Mouse (Mus musculus): Measurements from ENCODE around the gene Slc22a1.

DNA sequence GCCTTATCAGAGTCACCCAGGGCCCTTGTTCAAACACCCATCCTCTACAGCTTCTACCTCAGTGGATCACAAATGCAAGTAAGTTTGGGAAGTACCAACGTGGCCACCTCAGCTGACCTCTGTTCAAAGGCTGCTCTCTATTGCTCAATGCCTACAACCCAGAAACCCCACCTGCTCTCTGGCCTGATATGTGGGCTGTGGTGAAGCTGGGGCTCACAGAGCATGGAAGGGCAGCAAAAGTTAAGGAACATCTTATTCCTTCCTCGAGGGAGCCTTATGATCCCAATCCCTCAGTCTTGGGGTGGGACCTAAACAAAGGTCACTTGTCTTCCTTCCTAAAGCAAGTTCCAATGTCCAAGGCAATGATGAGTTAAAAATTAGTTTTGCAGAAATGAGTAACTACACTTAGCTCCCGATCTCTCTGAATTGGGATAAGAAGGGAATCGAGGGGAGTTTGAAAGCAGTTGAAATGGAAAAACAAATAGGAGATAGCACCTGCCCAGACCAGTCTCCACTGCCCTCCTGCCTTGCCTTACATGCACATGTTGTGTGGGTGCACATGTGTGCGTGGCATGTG, 4.5 kb downstream of the Slc22a1 start:
- TF ChIP-seq ETS1 (conservative IDR thresholded peaks at IDR 0.05; ENCODE audit: low read depth, low read length) (no peak), MAFK (IDR thresholded peaks at IDR 0.05; ENCODE audit: insufficient replicate concordance, low read length) (no peak), CTCF (conservative IDR thresholded peaks at IDR 0.05 in 1 of 2, IDR thresholded peaks at IDR 0.05 in 1 of 2; ENCODE audit: low read depth in 2 of 2, low read length in 2 of 2) (no peak), POLR2A (IDR thresholded peaks at IDR 0.05; ENCODE audit: low read depth, low read length) (no peak), MAX (IDR thresholded peaks at IDR 0.05; ENCODE audit: low read length) (no peak), CHD2 (IDR thresholded peaks at IDR 0.05; ENCODE audit: low read length) (no peak), MXI1 (IDR thresholded peaks at IDR 0.05; ENCODE audit: low read depth, low read length) (no peak), RCOR1 (conservative IDR thresholded peaks at IDR 0.05; ENCODE audit: low read depth, low read length) (no peak), ZC3H11A (IDR thresholded peaks at IDR 0.05; ENCODE audit: low read depth, low read length) (no peak), ZMIZ1 (IDR thresholded peaks at IDR 0.05; ENCODE audit: low read depth, low read length) (no peak), SIN3A (IDR thresholded peaks at IDR 0.05; ENCODE audit: low read length) (no peak), USF2 (conservative IDR thresholded peaks at IDR 0.05; ENCODE audit: low read depth, low read length) (no peak)

All from CH12.LX (cell line).